Mouse (Mus musculus): ENCODE measurements around the gene Olfr1417. TPM values are rescaled to one million over a fixed set of nuclear protein-coding genes. Genes with fewer than 3 reads are reported as not detected.

Gene Olfr1417
- total and polyA plus RNA-seq, 3 experiments = not detected

DNA sequence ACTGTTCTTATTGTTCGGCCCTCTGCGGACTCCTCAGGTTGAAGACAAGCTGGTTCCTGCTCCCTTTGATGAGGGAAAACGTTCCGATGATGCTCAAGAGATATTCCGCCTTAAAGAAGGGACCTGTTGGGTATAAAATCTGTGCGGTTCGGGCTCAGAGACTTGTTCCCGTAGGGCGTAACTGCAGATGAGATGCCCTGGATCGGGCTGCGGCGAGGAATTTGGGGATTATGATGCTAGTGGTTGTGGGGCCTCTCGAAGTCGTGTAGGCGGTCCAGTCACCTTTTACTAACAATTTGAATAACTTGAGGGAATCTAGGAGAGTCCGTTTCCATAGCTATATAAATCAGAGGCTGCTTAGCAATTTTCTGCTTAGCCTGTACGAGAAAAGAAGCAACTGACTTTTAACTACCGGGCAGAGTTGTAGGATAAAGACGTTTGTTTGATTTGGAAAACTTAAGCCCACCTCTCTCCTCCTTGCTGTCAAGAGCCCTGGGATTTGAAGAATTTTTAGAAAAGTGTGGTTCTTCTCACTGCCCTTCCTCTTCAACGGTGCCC is 19.8 kb downstream of the Olfr1417 start, which contains the start of gene Stx3:
Gene Stx3, minus strand, starts transcription at position 261 of the 558 bp plus-strand sequence.
- H3K79me2 ChIP-seq (ENCODE audit: control insufficient read depth, insufficient read depth, low read length, poor library complexity) = no peaks in the 10 kb centered on the region
- peaks cover 0 to 2% of the 10 kb centered on the region in 2 experiments; a peak in 1 of 4 replicates for H3K4me1 ChIP-seq (ENCODE audit: control insufficient read depth in 1 of 2, insufficient read depth in 2 of 2, low read length in 2 of 2)
- H3K4me3 ChIP-seq (ENCODE audit: control insufficient read depth in 1 of 2, insufficient read depth in 1 of 2, low read depth in 2 of 2, low read length in 2 of 2) = no peak within 1 kb of the TSS
- DNase-seq (ENCODE audit: low read depth, low spot score) = no peak
- H3K36me3 ChIP-seq (ENCODE audit: control insufficient read depth in 1 of 2, insufficient read depth in 2 of 2, low read length in 2 of 2) = no peaks in the 10 kb centered on the region
- no peak within 1 kb of the TSS for H3K27ac ChIP-seq (ENCODE audit: control insufficient read depth, low read depth, low read length)
- TF ChIP-seq KAT2A (conservative IDR thresholded peaks at IDR 0.05; ENCODE audit: low read depth, low read length) (no peak), POLR2AphosphoS5 (IDR thresholded peaks at IDR 0.05; ENCODE audit: borderline replicate concordance, low read depth, low read length) (no peak)
- H3K9ac ChIP-seq (ENCODE audit: control insufficient read depth, low read depth, low read length, poor library complexity, severe bottlenecking) = no peak within 1 kb of the TSS
- no peaks in the 10 kb centered on the region for H3K9me3 ChIP-seq (replicated peaks; ENCODE audit: insufficient read depth, low read length)
- no peaks in the 10 kb centered on the region; a peak in 1 of 4 replicates for H3K27me3 ChIP-seq (ENCODE audit: control insufficient read depth in 1 of 2, insufficient read depth in 2 of 2, low read length in 2 of 2)

DNA sequence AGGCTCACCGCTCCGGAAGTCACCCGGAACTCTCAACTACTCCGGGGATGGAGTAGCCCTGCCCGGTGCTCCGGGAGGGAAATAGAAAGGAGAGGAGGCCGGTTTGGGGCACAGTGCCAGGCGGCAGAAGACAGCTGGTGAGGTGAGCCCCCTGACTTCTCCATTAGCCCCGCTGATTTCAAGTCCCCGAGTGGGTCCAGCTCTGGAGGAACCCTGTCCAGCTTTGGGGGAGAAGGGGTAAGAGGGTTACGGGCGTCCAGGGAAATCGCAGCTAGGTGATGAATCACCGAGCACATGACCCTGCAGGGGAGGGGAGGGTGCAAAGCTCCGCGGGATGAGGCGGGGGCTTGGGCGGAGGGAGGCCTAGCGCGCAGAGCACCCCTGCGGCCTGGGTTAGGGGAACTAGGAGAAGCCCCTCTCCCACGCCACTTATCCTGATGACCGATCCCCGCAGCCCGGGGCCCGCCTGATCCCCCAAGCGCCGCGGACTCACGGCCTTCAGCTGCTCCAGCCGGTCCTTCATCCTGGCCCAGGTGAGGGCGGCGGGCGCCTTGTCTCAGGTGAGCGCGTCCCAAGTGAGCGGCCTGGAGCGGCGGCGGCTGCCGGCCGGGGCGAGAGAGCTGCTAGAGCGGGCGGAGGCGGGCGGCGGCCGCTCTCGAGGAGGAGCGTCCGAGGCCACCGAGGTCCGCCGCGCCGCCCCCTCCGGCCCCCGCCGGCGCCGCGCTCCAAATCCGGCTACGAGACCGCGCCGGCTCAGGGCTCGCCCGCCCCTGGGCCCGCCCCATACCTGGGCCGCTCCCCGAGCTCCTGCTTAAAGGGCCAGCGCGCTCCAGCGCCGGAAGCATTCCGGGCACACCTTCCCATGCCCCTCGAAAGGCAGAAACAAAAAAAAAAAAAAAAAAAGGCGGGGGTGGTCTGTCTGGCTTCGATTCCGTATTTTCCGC is 20.5 kb downstream of the Olfr1417 start:
- Histone ChIP-seq H3K79me2 (ENCODE audit: control insufficient read depth, insufficient read depth, low read length, poor library complexity) (no peaks in the 10 kb centered on the region), H3K4me1 (ENCODE audit: control insufficient read depth in 1 of 2, insufficient read depth in 2 of 2, low read length in 2 of 2) (peaks cover 0 to 2% of the 10 kb centered on the region in 2 experiments; a peak in 1 of 4 replicates), H3K36me3 (ENCODE audit: control insufficient read depth in 1 of 2, insufficient read depth in 2 of 2, low read length in 2 of 2) (no peaks in the 10 kb centered on the region), H3K27me3 (ENCODE audit: control insufficient read depth in 1 of 2, insufficient read depth in 2 of 2, low read length in 2 of 2) (no peaks in the 10 kb centered on the region; a peak in 1 of 4 replicates), H3K27ac (ENCODE audit: control insufficient read depth, low read depth, low read length) (no peak overlapping the region), H3K9ac (ENCODE audit: control insufficient read depth, low read depth, low read length, poor library complexity, severe bottlenecking) (no peak overlapping the region), H3K4me3 (ENCODE audit: control insufficient read depth in 1 of 2, insufficient read depth in 1 of 2, low read depth in 2 of 2, low read length in 2 of 2) (no peak overlapping the region), H3K9me3 (replicated peaks; ENCODE audit: insufficient read depth, low read length) (no peaks in the 10 kb centered on the region)
- no peak for TF ChIP-seq ZKSCAN1 (IDR thresholded peaks at IDR 0.05; ENCODE audit: low read depth, low read length)
- TF ChIP-seq JUND (IDR thresholded peaks at IDR 0.05; ENCODE audit: low read depth, low read length) = no peak
- no peak for DNase-seq (ENCODE audit: low read depth, low spot score)

DNA sequence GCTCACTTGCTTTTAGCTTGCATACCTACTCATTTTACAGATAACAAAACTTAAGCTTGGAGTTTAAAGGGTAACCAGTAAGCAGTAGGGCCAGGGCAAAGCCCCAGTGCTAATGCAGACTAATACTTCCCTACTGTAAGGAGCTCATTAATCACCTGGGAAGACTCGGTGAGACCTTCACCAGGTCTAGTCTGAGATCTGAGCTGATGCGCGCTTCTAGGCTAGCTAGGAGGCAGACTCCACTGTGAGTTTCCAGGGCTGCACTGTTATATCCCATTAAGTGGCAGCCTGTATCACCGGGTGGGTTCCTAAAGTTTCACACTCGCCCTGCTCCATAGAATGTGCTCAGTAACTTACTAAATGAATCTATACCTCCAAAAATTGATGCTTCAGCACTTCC is 21.4 kb downstream of the Olfr1417 start:
- no peak overlapping the region for H3K9ac ChIP-seq (ENCODE audit: control insufficient read depth, low read depth, low read length, poor library complexity, severe bottlenecking)
- no peaks in the 10 kb centered on the region; a peak in 1 of 4 replicates for H3K27me3 ChIP-seq (ENCODE audit: control insufficient read depth in 1 of 2, insufficient read depth in 2 of 2, low read length in 2 of 2)
- no peak for DNase-seq (ENCODE audit: low read depth, low spot score)
- no peaks in the 10 kb centered on the region for H3K36me3 ChIP-seq (ENCODE audit: control insufficient read depth in 1 of 2, insufficient read depth in 2 of 2, low read length in 2 of 2)
- TF ChIP-seq ZC3H11A (IDR thresholded peaks at IDR 0.05; ENCODE audit: low read depth, low read length) = no peak
- TF ChIP-seq ELF1 (IDR thresholded peaks at IDR 0.05; ENCODE audit: low read depth, low read length) = no peak
- no peak for TF ChIP-seq CHD1 (IDR thresholded peaks at IDR 0.05; ENCODE audit: low read depth, low read length)
- no peak for TF ChIP-seq CTCF (IDR thresholded peaks at IDR 0.05 in 2 of 3, conservative IDR thresholded peaks at IDR 0.05 in 1 of 3; ENCODE audit: control insufficient read depth in 1 of 3, insufficient read depth in 1 of 3, low read depth in 2 of 3, low read length in 3 of 3, poor library complexity in 1 of 3, severe bottlenecking in 1 of 3)
- no peak for TF ChIP-seq NRF1 (IDR thresholded peaks at IDR 0.05; ENCODE audit: insufficient read depth, low read depth, low read length, poor library complexity, severe bottlenecking)
- no peak for TF ChIP-seq TAL1 (IDR thresholded peaks at IDR 0.05; ENCODE audit: low read length)
- TF ChIP-seq RAD21 (IDR thresholded peaks at IDR 0.05; ENCODE audit: low read depth, low read length) = no peak
- no peak for TF ChIP-seq POLR2AphosphoS5 (IDR thresholded peaks at IDR 0.05; ENCODE audit: borderline replicate concordance, low read depth, low read length)
- no peak for TF ChIP-seq MYC (IDR thresholded peaks at IDR 0.05; ENCODE audit: low read depth, low read length)
- TF ChIP-seq TBP (IDR thresholded peaks at IDR 0.05; ENCODE audit: low read depth, low read length) = no peak
- TF ChIP-seq POLR2A (IDR thresholded peaks at IDR 0.05; ENCODE audit: control insufficient read depth in 1 of 2, insufficient read depth in 1 of 2, low read depth in 1 of 2, low read length in 2 of 2, poor library complexity in 1 of 2) = no peak
- no peak for TF ChIP-seq ZKSCAN1 (IDR thresholded peaks at IDR 0.05; ENCODE audit: low read depth, low read length)
- TF ChIP-seq TCF12 (IDR thresholded peaks at IDR 0.05; ENCODE audit: low read depth, low read length) = no peak
- no peak for TF ChIP-seq HCFC1 (IDR thresholded peaks at IDR 0.05; ENCODE audit: low read depth, low read length)
- TF ChIP-seq MXI1 (IDR thresholded peaks at IDR 0.05; ENCODE audit: low read depth, low read length) = no peak
- TF ChIP-seq MAX (IDR thresholded peaks at IDR 0.05; ENCODE audit: low read length) = no peak
- TF ChIP-seq ZMIZ1 (IDR thresholded peaks at IDR 0.05; ENCODE audit: low read depth, low read length) = no peak
- no peaks in the 10 kb centered on the region for H3K79me2 ChIP-seq (ENCODE audit: control insufficient read depth, insufficient read depth, low read length, poor library complexity)
- no peaks in the 10 kb centered on the region for H3K9me3 ChIP-seq (replicated peaks; ENCODE audit: insufficient read depth, low read length)
- no peaks in the 10 kb centered on the region; a peak in 1 of 4 replicates for H3K4me1 ChIP-seq (ENCODE audit: control insufficient read depth in 1 of 2, insufficient read depth in 2 of 2, low read length in 2 of 2)
- no peak overlapping the region for H3K27ac ChIP-seq (ENCODE audit: control insufficient read depth, low read depth, low read length)
- H3K4me3 ChIP-seq (ENCODE audit: control insufficient read depth in 1 of 2, insufficient read depth in 1 of 2, low read depth in 2 of 2, low read length in 2 of 2) = no peak overlapping the region
